Mouse (Mus musculus) brain, embryonic 14.5 days (tissue): ENCODE data around the gene Zdhhc4. TPM values are rescaled to one million over a fixed set of nuclear protein-coding genes. Genes with fewer than 3 reads are reported as not detected.

Source experiments
- DNase-seq: peaks from one replicate; pipeline ENCODE4 v3.0.0-alpha.2; 2011; ENCODE audit warnings: low read depth
- CTCF ChIP-seq: fragments of 200-500 bp; IDR thresholded peaks from 2 replicates; pipeline ENCODE4 v1.5.1; 2012; ENCODE audit warnings: inconsistent platforms, mild to moderate bottlenecking, moderate library complexity, borderline replicate concordance; ENCODE audit not compliant: insufficient read depth, insufficient read length; ENCODE audit errors: extremely low read depth
- POLR2A ChIP-seq: fragments of 200-500 bp; IDR thresholded peaks from 2 replicates; pipeline ENCODE4 v1.6.1; 2012; ENCODE audit warnings: mild to moderate bottlenecking, inconsistent platforms, borderline replicate concordance; ENCODE audit not compliant: poor library complexity, insufficient read depth, insufficient read length, severe bottlenecking; ENCODE audit errors: extremely low read depth
- polyA plus RNA-seq: library from polyadenylated mRNA; depleted of rRNA; stranded (reverse); fragments of >200 nt; gene quantifications from 2 replicates; pipeline ENCODE4 v1.2.3, GENCODE M21; 2012

Zdhhc4 gene
- polyA plus RNA-seq, 1 experiment, result 70.3 TPM

DNA sequence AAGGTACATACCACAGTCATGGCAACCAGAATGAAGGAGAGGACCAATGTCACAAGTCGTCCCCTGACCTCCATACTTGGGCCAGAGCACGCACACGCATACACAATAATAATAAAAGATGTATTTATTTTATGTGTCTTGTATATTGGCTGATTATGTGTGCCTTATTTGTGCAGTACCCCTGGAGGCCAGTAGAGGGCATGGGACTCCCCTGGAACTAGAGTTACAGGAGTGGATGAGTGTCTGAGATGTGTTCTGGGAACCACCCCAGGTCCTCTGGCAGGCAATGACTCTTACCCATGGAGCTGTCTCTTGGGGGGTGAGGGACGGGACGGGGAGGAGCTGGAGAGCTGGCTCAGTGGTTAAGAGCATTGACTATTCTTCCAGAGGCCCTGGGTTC lies 30.9 kb upstream of the Zdhhc4 start:
- TF ChIP-seq POLR2A, result no peak
- peak; percentile 50; the same call in 1 of the 2 replicates for TF ChIP-seq CTCF
- DNase-seq, result no peak

DNA sequence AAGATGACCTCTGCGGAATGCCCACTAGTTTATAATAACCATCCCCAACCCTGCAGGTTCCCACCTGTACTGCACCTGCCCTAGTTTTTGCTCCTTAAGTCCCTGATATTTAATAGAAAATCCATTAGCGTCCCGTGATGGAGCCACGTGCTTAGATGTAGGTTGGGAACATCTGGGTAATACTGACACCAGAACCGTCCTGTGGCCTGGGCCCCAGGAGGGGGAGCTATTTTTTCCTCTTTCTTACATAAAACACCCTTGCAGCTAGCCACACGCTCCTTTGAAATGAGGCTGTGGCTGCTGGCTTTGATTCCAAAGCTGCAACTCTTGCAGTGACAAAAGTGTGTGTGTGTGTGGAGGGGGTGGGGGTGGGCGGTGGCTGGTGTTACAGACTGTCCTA lies 30.2 kb upstream of the Zdhhc4 start:
- DNase-seq, result no peak

DNA sequence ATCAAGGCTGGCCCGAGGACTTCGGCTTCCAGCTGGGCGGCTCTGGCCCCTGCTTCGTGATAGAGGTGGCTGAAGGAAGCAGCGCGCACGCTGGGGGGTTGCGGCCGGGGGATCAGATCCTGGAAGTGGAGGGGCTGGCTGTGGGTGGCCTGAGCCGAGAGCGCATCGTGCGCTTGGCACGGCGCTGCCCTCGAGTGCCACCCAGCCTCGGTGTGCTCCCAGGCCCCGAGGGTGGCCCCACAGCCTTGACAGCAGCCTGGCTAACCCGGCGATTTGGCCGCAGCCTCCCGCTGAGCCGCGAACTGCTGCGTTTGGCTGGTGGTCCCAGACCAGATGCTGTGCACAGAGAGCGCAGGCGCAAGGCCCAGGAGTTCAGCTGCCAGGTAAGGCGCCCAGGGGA lies 28.5 kb upstream of the Zdhhc4 start:
- DNase-seq, result peak; percentile 21
- TF ChIP-seq CTCF (no peak), POLR2A (no peak)

More for the DNA sequence above, 30.2 kb upstream of the Zdhhc4 start:
- TF ChIP-seq CTCF, result peak; percentile 6; the same call in 1 of the 2 replicates
- no peak for TF ChIP-seq POLR2A

DNA sequence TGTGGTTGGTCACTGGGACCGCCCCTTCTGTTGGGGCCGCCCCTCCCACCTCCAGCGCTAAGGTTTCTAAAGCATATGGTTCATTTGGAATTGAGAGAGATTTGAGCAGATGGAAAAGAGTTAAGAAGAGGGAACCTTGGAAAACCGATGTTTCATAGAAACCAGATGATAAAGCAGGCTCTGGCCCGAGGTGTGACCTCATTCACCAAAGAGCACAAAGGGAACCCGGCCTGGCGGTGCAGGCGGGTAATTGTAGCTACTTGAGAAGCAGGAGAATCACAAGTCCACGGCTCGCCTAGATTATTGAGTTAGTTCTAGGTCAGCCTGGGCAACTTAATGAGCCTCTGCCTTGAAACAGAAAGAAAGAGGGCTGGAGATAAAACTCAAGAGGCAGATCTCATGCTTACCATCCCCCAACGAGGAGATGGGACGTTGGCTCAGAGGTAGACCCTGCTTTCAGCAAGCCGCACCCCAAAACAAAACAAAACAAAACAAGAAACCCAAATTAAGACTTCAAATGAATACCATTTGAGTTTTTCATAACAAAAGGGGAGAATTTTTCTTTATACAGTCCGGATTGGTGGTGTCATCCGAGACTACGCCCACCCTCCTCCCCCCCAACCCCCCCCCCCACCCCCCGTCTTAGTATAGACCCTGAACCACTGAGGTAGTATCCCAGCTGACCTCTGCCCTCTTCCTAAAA lies 27.8 kb upstream of the Zdhhc4 start, which contains the start of gene Grid2ip:
Gene Grid2ip, plus strand, starts transcription at position 653 of the 703 bp plus-strand sequence.
- TF ChIP-seq CTCF, result no peak
- no peak for TF ChIP-seq POLR2A
- DNase-seq, result peak; percentile 45

DNA sequence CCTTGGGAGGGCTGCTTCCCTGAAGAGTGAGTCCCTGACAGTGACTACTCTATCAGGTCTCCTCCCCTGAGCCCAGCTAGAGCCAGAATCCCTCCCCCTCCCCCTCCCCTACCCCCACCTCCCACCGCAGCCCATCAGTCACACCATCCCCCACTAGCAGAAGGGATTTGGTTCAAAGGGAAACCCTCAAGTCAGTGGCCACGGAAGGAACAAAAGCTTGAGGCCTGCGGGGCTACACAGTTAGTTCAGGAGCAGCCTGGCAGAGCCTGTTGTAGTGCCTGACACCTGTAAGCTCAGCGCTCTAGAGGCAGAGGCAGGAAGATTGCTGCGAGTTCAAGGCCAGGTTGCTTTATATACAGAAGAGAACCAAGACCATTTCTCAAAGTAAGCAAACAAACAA lies 27.0 kb upstream of the Zdhhc4 start:
- TF ChIP-seq CTCF, result no peak
- TF ChIP-seq POLR2A, result no peak
- no peak for DNase-seq

DNA sequence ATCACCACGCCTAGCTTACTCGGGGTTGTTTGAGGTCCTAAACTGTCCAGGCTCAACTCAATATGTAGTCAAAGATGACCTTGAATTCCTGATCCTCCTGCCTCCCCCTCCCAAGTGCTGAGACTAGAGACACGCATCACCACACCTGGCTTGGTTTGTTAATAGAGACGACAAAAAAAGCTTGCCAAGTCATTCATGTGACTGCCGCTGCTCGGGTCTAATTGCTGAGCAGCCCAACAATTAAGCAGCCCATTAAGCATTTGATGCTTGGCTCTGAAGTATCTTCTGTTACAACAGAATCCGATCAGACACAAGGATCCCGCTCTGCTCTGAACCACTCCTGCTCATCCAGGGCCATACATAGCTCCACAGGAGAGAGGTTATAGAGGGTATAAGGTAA lies 17.3 kb upstream of the Zdhhc4 start:
- peak; percentile 70 for DNase-seq
- TF ChIP-seq POLR2A (no peak), CTCF (no peak)

DNA sequence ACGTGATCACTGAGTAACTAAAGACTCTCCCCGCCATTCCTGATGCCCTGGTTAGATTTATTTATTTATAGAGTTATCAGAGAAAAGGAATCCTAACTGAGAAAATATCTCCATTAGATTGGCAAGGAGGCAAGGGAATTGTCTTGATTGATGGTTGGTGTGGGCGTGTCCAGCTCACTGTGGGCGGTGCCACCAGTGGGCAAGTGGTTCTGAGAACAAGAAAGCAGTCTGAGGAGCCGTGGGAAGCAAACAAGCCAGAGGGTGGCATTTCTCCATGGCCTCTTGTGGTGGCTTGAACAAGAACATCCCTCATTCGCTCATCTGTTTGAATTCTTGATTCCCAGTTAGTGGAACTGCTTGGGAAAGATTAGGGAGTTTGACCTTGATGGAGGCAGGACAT lies 10.5 kb upstream of the Zdhhc4 start:
- TF ChIP-seq CTCF (no peak), POLR2A (no peak)
- DNase-seq, result no peak

DNA sequence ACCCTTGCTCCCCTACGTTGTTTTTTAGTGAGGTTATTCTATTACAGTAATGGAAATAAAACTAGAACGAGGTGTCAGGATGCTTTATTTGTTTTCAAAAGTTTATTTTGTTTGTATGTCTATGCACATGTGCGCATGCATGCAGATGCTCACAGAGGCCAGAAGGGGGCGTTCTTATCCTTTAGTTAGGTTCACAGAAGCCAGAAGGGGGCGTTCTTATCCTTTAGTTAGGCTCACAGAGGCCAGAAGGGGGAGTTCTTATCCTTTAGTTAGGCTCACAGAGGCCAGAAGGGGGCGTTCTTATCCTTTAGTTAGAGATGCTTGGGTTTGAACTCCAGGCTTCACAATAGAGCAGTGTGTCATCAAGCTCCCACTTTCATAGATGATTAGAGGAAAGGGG lies 7.5 kb upstream of the Zdhhc4 start:
- no peak for DNase-seq
- TF ChIP-seq CTCF (no peak; the same call in 1 of the 2 replicates), POLR2A (no peak)

DNA sequence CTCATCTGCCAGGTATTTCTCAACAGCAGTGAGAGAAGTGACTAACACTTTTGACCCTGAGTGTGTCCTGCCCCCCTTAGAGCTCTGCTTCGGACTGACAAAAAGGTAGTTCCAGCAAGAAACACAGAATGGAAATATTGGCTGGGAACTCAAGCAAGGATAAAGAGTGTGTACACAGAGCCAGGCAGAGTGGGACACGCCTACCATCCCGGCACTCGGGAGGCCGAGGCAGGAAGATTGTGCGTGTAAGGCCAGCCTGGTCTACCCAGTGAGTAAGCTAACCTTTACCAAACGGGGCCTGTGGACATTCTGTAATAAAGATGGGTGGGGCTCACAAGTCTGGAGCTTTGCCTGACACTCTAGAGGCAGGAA lies 6.0 kb upstream of the Zdhhc4 start:
- TF ChIP-seq POLR2A (no peak), CTCF (no peak)
- DNase-seq, result no peak

DNA sequence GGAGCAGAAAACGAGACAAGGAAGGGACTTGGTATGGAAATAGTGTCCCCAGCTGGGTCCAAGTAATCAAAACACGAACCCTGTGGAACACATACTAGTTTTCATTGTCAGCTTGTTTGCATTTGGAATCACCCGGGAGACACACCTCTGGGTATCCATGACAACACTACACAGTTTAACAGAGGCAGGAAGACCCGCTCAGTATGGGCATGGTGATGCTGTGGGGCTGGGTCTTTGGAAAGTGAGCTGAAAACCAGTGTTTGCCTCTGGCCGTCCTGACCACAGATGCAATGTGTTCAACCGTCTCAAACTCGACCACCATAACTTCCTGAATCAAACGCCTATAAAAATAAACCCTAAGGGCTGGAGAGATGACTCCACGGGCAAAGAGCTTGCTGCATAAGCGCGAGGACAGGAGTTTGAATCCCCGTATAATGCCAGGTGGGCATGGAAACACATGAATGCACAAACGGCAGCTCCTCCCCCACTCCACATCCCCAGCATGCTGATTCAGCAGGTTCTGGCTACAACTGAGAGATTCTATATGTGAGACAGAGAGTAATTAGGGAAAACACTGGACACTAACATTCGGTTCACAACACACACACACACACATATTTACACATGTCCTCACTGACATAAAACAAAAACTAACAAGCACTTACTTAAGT lies 5.5 kb upstream of the Zdhhc4 start:
- no peak for TF ChIP-seq CTCF
- TF ChIP-seq POLR2A, result no peak
- DNase-seq, result no peak

DNA sequence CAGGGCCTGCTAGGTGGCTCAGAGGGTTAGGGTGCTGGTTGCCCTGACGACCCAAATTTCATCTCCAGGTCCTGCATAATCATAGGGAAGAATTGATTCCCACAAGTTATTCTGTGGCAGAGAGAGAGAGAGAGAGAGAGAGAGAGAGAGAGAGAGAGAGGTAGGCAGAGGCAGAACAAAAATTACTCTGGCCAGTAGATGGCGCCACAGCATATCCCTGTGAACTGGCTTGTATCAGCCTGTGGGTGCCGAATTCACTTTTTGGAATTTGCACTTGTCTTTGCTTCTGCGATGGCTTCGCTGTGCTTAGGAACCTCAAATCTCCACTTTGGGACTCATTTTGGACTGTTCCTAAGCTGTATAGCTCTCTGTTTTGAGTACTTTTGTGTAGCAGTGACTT lies 4.8 kb upstream of the Zdhhc4 start:
- TF ChIP-seq CTCF (peak; percentile 77), POLR2A (no peak)
- DNase-seq, result peak; percentile 80

DNA sequence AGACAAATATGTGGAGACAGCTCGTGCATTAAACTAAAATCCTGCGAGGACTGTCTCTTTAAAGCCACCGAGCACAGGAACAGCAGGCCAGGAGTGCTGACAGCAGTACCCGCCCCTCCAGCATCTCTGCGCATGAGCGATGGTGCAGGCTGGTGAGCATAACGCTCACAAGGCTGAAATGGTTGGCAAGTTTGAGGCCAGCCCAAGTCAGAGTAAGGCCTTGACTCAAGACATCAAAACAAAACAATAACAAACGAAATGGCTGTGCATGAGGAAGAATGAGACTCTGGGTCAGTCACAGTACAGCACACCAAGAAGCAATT lies 11.8 kb downstream of the Zdhhc4 start:
- TF ChIP-seq POLR2A, result no peak
- no peak for TF ChIP-seq CTCF
- no peak for DNase-seq

DNA sequence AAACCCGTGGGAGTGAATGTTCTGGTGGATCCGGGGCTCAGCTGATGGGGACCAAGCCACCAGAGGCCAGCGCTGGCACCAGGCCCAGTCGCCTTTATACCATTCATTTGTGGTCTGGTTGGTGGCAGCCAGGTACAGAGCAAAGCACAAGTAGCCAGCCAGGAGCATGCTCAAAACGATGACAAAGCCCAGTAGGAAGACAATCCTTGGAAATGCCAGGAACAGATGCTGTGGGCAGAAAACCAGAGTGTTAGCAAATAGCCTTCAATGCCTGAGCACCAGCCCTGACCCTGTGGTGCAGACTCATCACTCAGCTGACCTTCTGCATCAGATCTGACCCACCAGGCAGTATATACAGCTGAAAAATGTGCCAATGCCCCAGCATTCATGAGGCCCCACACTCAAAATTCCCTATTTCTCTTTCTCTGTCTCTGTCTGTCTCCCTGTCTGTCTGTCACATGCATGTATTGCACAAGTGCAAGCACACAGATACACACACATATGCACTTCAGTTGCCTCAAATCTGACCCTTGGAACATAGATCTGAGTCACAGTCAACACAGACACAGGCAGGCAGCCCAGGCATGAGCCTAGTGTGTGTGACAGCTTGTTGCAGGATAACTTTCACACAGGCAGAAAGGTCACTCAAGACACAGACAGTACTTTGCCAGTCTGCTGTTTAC lies 12.3 kb downstream of the Zdhhc4 start:
- TF ChIP-seq POLR2A (no peak), CTCF (no peak)
- no peak for DNase-seq
